Mouse (Mus musculus): Measurements from ENCODE around the gene Man1b1. TPM values are rescaled to one million over a fixed set of nuclear protein-coding genes. Genes with fewer than 3 reads are reported as not detected.

The Man1b1 gene
- 9.7 and 12.0 TPM in 2 replicates for polyA plus RNA-seq (2012; rRNA removed)

GRCm38 (mm10) chr2:25332286-25333160 lies at the start of gene Man1b1:
Man1b1 (plus strand) TSS chr2:25332338.

DNA sequence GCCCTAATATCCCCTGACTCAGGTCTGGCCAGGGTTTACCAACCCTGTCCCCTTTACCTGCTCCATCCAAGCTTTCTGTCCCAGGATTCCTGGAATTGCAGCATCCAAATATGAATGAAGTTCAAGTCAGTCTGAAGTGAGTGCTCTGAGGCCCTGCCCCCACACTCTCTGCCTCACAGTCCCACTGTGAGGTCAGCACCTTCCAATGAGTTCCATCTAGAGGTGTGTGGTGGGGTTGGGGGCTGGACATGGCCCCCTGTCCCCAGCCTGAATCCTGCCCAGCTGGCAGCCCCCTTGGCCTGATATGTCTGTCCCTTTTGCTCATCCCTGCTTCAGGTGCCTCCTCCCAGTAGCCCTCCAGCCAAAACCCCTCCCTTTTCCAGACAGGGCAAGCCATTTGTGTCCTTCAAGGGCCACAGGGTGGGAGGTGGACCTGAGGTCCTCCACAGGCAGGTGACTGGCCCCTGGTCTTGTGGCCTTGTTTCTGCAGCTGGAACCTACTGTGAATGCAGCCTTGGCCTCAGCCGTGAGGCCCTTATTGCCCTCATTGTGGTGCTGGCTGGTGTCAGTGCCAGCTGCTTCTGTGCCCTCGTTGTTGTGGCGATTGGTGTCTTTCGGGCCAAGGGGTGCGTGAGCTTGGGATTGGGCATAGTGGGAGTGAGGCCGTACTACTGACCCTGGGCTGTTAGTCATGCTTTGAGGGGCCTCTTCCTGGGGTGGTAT lies 44.0 kb upstream of the Man1b1 start, which contains the start of gene Tmem210:
Gene Tmem210 (plus strand): TSS at position 219 of the 723 bp plus-strand sequence.

GRCm38 (mm10) chr2:25289651-25290050 lies 42.5 kb upstream of the Man1b1 start, which contains the start of gene Lrrc26:
Lrrc26 (plus strand) TSS chr2:25289915.

DNA sequence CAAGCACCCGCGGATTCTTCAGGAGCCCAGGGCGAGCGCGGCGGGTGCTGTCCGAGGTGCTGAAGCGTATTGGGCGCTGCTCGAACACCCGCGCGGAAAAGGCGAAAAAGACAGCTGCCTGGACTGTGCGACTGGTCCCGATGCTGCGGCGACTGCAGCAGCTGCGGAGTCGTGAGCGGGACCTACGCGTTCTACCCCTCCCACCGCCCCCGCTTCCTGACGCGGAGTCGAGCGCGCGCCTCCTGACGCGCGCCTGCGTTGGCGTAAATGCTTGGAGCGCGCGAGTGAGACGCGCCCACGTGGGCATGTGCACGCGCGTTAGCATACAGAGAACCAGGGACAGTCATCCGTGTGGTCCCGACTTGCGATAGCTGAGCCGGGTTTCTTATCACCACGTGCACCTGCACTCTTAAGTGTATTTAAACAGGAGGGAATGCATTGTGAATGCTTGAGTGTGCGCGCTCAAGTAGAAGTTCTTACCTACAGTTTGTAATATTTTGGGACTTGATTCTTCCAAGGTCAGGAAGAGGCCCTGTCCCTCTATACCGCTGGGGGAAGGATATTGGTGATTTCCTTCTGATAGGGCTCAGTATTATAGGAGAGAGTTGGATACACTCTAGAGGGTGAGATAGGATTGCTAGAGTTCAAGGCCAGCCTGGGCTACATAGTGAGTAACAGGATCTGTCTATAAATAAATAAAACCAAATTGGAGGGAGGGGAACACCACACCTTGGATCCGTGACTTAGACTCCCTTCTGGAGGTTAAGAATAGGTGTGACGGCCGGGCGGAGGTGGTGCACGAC lies 13.0 kb upstream of the Man1b1 start, which contains the start of gene Grin1:
Gene Grin1 (minus strand): TSS at position 217 of the 803 bp plus-strand sequence.

DNA sequence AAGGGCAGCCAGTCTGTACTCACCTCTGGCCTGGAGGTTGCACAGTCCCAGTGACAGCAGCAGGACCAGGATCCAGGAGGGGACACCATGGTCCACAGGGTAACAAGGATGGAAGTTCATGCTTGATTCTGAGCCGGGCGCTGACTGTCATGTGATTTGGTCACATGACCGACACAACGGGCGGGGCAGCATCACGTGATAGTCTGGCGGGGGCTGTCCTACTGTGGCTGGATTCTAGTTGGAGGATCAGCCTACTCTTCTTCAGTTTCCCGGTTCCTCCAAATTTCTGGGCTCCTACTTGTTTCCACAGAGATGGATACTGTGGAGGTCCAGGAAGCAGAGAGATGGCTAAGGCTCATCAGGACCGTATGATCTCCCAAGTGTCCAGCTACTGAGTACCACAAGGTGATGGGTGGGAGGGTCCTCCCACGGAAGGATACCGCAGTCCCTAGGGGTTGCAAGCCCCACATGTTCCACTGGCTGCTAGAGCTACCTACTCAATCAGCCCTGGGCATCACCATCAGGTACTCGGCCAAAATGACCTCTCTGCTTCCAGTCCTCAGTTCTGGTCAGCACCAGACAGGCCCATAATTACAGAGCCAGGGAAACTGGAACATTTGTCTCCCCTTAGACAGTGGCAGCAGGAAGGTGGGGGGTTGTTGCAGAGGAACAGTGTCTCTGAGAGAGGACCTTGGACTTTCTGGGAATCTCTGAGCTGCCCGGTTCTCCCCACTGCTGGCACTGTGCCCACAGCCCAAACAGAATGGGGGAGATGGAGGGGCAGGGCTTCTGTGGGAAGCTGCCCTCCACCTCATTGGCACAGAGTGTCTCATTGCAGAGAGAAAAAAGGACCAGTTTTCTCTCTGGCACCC lies 24.3 kb downstream of the Man1b1 start, which contains the start of gene Dpp7:
Gene Dpp7 (minus strand): TSS at position 152 of the 872 bp plus-strand sequence.

DNA sequence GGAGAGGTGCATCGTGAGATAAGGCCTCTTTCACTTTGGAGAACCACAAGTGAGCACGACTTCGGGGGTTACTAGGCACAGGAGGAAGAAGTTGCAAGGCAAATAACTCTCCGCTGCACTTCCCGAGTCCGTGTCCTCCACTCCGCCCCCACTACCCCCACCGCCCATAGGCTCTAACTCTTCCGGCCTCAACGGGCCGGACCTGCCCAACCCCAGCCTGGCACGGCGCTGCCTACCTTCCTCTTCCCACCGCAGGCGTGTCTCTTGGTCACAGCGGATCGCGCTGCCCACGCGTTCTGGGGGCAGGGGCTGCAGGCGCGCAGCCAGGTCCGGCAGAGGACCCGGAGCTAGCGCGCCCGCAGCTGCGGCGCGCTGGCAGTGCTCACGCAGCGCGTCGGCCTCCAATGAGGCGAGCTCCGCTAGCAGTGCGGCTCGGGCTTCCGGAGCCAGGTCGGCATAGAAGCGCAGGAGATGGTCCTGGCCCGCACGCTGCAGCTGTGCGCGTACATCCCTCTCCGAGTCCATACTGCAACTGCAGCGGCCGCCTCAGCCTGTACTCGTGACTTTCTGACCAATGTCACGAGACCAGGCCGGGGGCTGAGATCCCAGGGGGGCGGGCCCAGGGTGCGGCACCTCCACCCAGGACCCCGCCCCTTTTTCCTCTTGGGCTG lies 33.1 kb downstream of the Man1b1 start, which contains the start of gene Uap1l1:
Gene Uap1l1 (minus strand): TSS at position 592 of the 671 bp plus-strand sequence.

GRCm38 (mm10) chr2:25371764-25372643 lies 39.9 kb downstream of the Man1b1 start, which contains the start of gene Sapcd2:
Sapcd2 (plus strand) TSS chr2:25372321.

DNA sequence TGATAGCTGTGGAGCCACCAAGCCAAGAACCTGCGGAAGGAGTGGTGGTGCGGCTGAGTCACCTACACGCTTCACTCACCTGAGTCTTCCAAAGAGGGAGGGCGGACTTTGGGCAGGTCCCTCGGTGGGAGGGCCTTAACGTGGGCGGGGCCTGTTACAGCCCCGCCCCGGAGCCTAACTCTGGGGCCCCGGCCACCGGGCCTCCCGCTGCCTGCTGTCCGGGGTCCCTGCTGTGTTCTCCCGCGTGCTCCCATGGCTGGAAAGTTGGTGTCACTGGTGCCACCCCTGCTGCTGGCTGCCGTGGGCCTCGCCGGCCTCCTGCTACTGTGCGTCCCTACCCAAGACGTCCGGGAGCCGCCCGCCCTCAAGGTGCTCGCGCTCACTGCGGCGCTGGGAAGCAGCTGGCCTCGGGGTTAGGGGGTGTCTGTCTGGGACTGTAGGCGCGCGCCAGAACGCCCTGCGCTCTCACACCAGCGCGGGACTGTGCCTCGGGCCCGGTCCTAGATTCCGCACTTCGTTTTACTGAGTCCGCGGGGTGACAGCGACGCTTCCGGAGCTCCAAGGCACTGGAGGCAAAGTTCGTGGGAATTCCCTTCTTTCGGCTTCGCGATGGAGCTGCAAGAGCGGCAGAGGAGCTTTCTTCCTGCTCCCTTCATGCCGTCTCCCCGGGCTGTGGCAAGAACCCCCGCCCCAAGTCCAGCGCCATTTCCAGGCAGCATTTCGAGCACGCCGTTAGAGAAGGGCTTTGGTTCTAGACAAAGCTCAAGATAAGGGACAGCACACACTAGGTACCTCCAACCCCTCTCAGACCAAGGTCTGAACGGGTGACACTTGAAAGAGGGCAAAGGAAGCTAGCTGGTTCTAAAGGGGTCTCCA lies 63.8 kb downstream of the Man1b1 start, which contains the start of gene Entpd2:
Gene Entpd2 (plus strand): TSS at position 154 of the 876 bp plus-strand sequence.

GRCm38 (mm10) chr2:25399051-25399450 lies 66.9 kb downstream of the Man1b1 start, which contains the start of gene Npdc1:
Npdc1 (plus strand) TSS chr2:25399351.

Other genes with a start within 250 kb of the Man1b1 start
- 1.9 and 3.4 TPM in 2 replicates for gene Noxa1, start 237.2 kb upstream of the Man1b1 start, polyA plus RNA-seq (2012; rRNA removed)
- gene Nrarp, start 151.6 kb upstream of the Man1b1 start, polyA plus RNA-seq (2012; rRNA removed), result 16.0 and 20.1 TPM in 2 replicates
- gene Tor4a, start 135.5 kb upstream of the Man1b1 start, polyA plus RNA-seq (2012; rRNA removed), result 91.7 and 92.6 TPM in 2 replicates
- 54.5 and 59.1 TPM in 2 replicates for gene Nelfb, start 120.8 kb upstream of the Man1b1 start, polyA plus RNA-seq (2012; rRNA removed)
- gene Stpg3, start 117.7 kb upstream of the Man1b1 start, polyA plus RNA-seq (2012; rRNA removed), result not detected in 2 replicates
- 0.18 and 0.40 TPM in 2 replicates for gene Fam166a, start 113.6 kb upstream of the Man1b1 start, polyA plus RNA-seq (2012; rRNA removed)
- 582 and 710 TPM in 2 replicates for gene Tubb4b, start 107.6 kb upstream of the Man1b1 start, polyA plus RNA-seq (2012; rRNA removed)
- not detected in 2 replicates for gene Slc34a3, start 98.0 kb upstream of the Man1b1 start, polyA plus RNA-seq (2012; rRNA removed)
- gene Rnf224, start 95.6 kb upstream of the Man1b1 start, polyA plus RNA-seq (2012; rRNA removed), result 0.10 TPM in 1 of 2 replicates, not detected in the other
- gene Rnf208, start 90.1 kb upstream of the Man1b1 start, polyA plus RNA-seq (2012; rRNA removed), result 27.2 and 28.5 TPM in 2 replicates
- 1.6 and 1.7 TPM in 2 replicates for gene Cysrt1, start 89.9 kb upstream of the Man1b1 start, polyA plus RNA-seq (2012; rRNA removed)
- 31.6 and 35.4 TPM in 2 replicates for gene AL732309.1, start 85.5 kb upstream of the Man1b1 start, polyA plus RNA-seq (2012; rRNA removed)
- 85.0 and 109 TPM in 2 replicates for gene Tmem203, start 76.9 kb upstream of the Man1b1 start, polyA plus RNA-seq (2012; rRNA removed)
- gene Tprn, start 69.7 kb upstream of the Man1b1 start, polyA plus RNA-seq (2012; rRNA removed), result 30.9 and 32.4 TPM in 2 replicates
- 85.4 and 91.9 TPM in 2 replicates for gene Ssna1, start 59.9 kb upstream of the Man1b1 start, polyA plus RNA-seq (2012; rRNA removed)
- gene Anapc2, start 59.9 kb upstream of the Man1b1 start, polyA plus RNA-seq (2012; rRNA removed), result 112 and 124 TPM in 2 replicates
- gene Tmem210, start 44.2 kb upstream of the Man1b1 start, polyA plus RNA-seq (2012; rRNA removed), result 0.51 and 0.55 TPM in 2 replicates
- gene Lrrc26, start 42.4 kb upstream of the Man1b1 start, polyA plus RNA-seq (2012; rRNA removed), result 37.9 and 39.1 TPM in 2 replicates
- gene Grin1, start 13.2 kb upstream of the Man1b1 start, polyA plus RNA-seq (2012; rRNA removed), result 1.1 and 1.7 TPM in 2 replicates
- gene Dpp7, start 24.0 kb downstream of the Man1b1 start, polyA plus RNA-seq (2012; rRNA removed), result 50.5 and 59.0 TPM in 2 replicates
- 59.3 and 63.2 TPM in 2 replicates for gene Uap1l1, start 33.3 kb downstream of the Man1b1 start, polyA plus RNA-seq (2012; rRNA removed)
- 16.5 and 18.1 TPM in 2 replicates for gene Sapcd2, start 40.0 kb downstream of the Man1b1 start, polyA plus RNA-seq (2012; rRNA removed)
- 33.0 and 33.1 TPM in 2 replicates for gene Entpd2, start 63.5 kb downstream of the Man1b1 start, polyA plus RNA-seq (2012; rRNA removed)
- 300 and 413 TPM in 2 replicates for gene Npdc1, start 67.0 kb downstream of the Man1b1 start, polyA plus RNA-seq (2012; rRNA removed)
- gene Fut7, start 90.9 kb downstream of the Man1b1 start, polyA plus RNA-seq (2012; rRNA removed), result 0.38 and 0.46 TPM in 2 replicates
- gene Abca2, start 96.4 kb downstream of the Man1b1 start, polyA plus RNA-seq (2012; rRNA removed), result 54.2 and 56.6 TPM in 2 replicates
- 36.3 and 57.3 TPM in 2 replicates for gene Clic3, start 124.5 kb downstream of the Man1b1 start, polyA plus RNA-seq (2012; rRNA removed)
- 87.0 and 99.6 TPM in 2 replicates for gene Paxx, start 128.8 kb downstream of the Man1b1 start, polyA plus RNA-seq (2012; rRNA removed)
- gene Ptgds, start 137.7 kb downstream of the Man1b1 start, polyA plus RNA-seq (2012; rRNA removed), result 17.0 and 20.7 TPM in 2 replicates
- gene Lcn12, start 161.6 kb downstream of the Man1b1 start, polyA plus RNA-seq (2012; rRNA removed), result not detected in 2 replicates
- 24.5 and 26.0 TPM in 2 replicates for gene Fbxw5, start 168.4 kb downstream of the Man1b1 start, polyA plus RNA-seq (2012; rRNA removed)
- 5.0 TPM in 2 replicates for gene C8g, start 169.4 kb downstream of the Man1b1 start, polyA plus RNA-seq (2012; rRNA removed)
- 19.3 and 21.8 TPM in 2 replicates for gene Traf2, start 214.6 kb downstream of the Man1b1 start, polyA plus RNA-seq (2012; rRNA removed)
- 124 and 162 TPM in 2 replicates for gene Edf1, start 225.5 kb downstream of the Man1b1 start, polyA plus RNA-seq (2012; rRNA removed)
- gene Mamdc4, start 242.5 kb downstream of the Man1b1 start, polyA plus RNA-seq (2012; rRNA removed), result 20.7 and 30.4 TPM in 2 replicates
- 73.9 and 105 TPM in 2 replicates for gene Phpt1, start 242.9 kb downstream of the Man1b1 start, polyA plus RNA-seq (2012; rRNA removed)
- gene Ajm1, start 249.4 kb downstream of the Man1b1 start, polyA plus RNA-seq (2012; rRNA removed), result 8.4 and 10.4 TPM in 2 replicates